Mouse (Mus musculus) stomach, embryonic 16.5 days (tissue): ENCODE data around the gene Prpsap1. TPM values are rescaled to one million over a fixed set of nuclear protein-coding genes. Genes with fewer than 3 reads are reported as not detected.

Source experiments
- ATAC-seq: fragments of 200-750 bp; cut with Nextera tagmentation; 2 replicates; pipeline ENCODE4 v1.8.0; 2017; ENCODE audit warnings: moderate number of reproducible peaks, moderate TSS enrichment; ENCODE audit not compliant: insufficient read depth, low FRiP score
- H3K27ac ChIP-seq: fragments of 300-500 bp; sonication (generic); 2 replicates; pipeline ENCODE4 v1.5.1; 2014; ENCODE audit warnings: low read length
- H3K27me3 ChIP-seq: fragments of 300-500 bp; sonication (generic); 2 replicates; pipeline ENCODE4 v1.6.1; 2014; ENCODE audit warnings: low read length, control low read depth, mixed read lengths; ENCODE audit not compliant: control insufficient read depth, insufficient read depth
- H3K36me3 ChIP-seq: fragments of 300-500 bp; sonication (generic); 2 replicates; pipeline ENCODE4 v1.6.1; 2014; ENCODE audit warnings: low read length; ENCODE audit not compliant: control insufficient read depth, insufficient read depth
- H3K4me1 ChIP-seq: fragments of 300-500 bp; sonication (generic); 2 replicates; pipeline ENCODE4 v1.6.1; 2014; ENCODE audit warnings: low read length, control low read depth, mixed read lengths; ENCODE audit not compliant: control insufficient read depth, insufficient read depth
- H3K4me2 ChIP-seq: fragments of 300-500 bp; sonication (generic); 2 replicates; pipeline ENCODE4 v1.6.1; 2014; ENCODE audit warnings: low read depth, low read length, mixed read lengths
- H3K4me3 ChIP-seq: fragments of 300-500 bp; sonication (generic); replicated peaks from 2 replicates; pipeline ENCODE4 v1.5.1; 2014; ENCODE audit warnings: mild to moderate bottlenecking, low read length
- H3K9ac ChIP-seq: fragments of 300-500 bp; sonication (generic); 2 replicates; pipeline ENCODE4 v1.6.1; 2014; ENCODE audit warnings: low read length
- H3K9me3 ChIP-seq: fragments of 300-500 bp; sonication (generic); replicated peaks from 2 replicates; pipeline ENCODE4 v1.6.1; 2016; ENCODE audit warnings: low read length, control low read depth; ENCODE audit not compliant: control insufficient read depth
- WGBS: fragments of 180-500 bp; shearing (Covaris S2); extraction: QIAGEN DNeasy Blood & Tissue Kit; methylation state at CpG from one replicate; pipeline ENCODE4 v1.1.7; 2014; 5-methylcytosine and 5-hydroxymethylcytosine counted together
- polyA plus RNA-seq: library from polyadenylated mRNA; unstranded; fragments of >200 nt; fragmentation: Nextera tagmentation; extraction: Ambion mirVana; gene quantifications from 2 replicates; pipeline ENCODE4 v1.2.1, GENCODE M21; 2015

Gene Prpsap1
- polyA plus RNA-seq, 1 experiment from 2014 or later, result 190 TPM

DNA sequence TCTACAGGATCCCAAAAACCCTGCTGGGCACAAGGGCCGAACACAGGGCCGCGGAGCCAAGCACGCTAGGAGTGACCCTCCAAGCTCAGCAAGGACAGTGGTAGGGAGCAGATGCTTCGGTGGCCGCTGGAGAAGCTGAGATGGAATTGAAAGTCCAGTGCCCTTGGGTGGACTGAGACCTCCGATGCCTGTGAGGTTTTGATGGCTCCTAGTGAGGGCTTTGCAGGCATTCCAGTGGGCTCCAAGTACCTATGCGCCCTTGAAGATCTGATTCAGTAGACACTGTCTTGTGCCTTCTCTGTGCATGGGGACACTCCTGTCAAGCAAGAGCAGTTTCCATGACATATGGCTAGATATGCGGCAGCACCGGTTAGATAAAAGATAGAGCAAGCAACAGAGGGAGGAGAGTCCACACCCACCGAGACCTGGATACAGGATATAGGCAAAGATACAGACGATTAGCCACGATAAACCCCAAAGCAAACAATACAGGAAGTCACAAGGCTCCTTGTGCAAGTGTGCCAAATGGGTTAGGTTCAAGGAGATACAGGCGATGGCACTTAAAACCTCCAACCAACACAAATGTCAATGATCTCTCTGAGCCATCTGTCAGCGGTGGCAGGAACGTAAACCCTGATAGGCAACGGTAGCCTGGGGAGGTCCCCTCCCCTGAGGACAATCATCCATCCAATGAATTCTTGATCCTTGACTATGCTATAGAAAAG is 12.3 kb upstream of the Prpsap1 start:
- no peak overlapping the region for H3K27ac ChIP-seq
- no peak overlapping the region for H3K4me2 ChIP-seq
- H3K9me3 ChIP-seq, result no peaks in the 10 kb centered on the region
- no peak overlapping the region for H3K9ac ChIP-seq
- no peaks in the 10 kb centered on the region for H3K4me1 ChIP-seq
- ATAC-seq, result no peak
- H3K4me3 ChIP-seq, result no peak overlapping the region
- no peaks in the 10 kb centered on the region for H3K27me3 ChIP-seq
- H3K36me3 ChIP-seq, result no peaks in the 10 kb centered on the region
- 74% methylated on average over 17 of the region's 17 CpGs for WGBS

DNA sequence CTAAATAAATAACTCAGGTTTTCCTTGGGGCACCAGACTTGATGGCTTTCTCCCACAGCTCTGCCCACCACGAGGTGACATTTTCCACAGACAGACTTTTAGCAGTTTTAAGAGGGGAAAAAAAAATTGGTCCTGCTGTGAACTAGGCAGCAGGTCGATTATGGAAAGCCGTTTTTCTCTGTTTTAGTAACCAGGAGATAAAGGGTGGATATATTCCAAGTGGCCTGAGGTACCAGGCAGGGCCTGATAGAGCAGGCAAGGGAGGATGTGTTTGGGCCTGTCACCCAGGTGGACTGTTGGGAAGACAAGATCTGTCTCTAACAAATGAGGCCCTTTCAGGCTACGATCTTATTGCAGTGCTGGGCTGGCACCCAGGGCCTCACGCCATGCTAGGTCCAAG is 11.6 kb upstream of the Prpsap1 start:
- Histone ChIP-seq H3K4me2 (no peak overlapping the region), H3K9me3 (no peaks in the 10 kb centered on the region), H3K9ac (no peak overlapping the region), H3K36me3 (no peaks in the 10 kb centered on the region), H3K27ac (no peak overlapping the region), H3K4me3 (no peak overlapping the region), H3K4me1 (no peaks in the 10 kb centered on the region), H3K27me3 (no peaks in the 10 kb centered on the region)
- 65% methylated on average over 5 of the region's 5 CpGs for WGBS
- no peak for ATAC-seq

DNA sequence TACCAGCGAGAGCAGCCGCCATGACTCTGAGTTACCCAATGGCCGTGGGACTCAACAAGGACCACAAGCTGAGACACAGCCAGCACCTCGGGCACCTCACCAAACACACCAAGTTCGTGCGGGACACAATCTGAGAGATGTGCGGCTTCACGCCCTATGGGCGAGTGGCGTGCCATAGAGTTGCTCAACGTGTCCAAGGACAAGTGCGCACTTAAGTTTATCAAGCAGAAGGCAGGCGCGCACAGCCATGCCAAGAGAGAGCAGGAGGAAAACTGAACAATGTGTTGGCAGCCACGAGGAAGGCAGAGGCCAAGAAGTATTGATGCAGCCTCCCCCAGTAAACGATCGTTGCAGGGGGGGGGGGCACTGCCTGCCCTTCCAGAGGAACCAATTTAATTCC is 10.5 kb upstream of the Prpsap1 start:
- Histone ChIP-seq H3K9ac (no peak overlapping the region), H3K4me3 (no peak overlapping the region), H3K36me3 (no peaks in the 10 kb centered on the region), H3K4me1 (no peaks in the 10 kb centered on the region), H3K27ac (no peak overlapping the region), H3K4me2 (no peak overlapping the region), H3K9me3 (no peaks in the 10 kb centered on the region), H3K27me3 (no peaks in the 10 kb centered on the region)
- 91% methylated on average over 17 of the region's 17 CpGs for WGBS
- no peak for ATAC-seq

DNA sequence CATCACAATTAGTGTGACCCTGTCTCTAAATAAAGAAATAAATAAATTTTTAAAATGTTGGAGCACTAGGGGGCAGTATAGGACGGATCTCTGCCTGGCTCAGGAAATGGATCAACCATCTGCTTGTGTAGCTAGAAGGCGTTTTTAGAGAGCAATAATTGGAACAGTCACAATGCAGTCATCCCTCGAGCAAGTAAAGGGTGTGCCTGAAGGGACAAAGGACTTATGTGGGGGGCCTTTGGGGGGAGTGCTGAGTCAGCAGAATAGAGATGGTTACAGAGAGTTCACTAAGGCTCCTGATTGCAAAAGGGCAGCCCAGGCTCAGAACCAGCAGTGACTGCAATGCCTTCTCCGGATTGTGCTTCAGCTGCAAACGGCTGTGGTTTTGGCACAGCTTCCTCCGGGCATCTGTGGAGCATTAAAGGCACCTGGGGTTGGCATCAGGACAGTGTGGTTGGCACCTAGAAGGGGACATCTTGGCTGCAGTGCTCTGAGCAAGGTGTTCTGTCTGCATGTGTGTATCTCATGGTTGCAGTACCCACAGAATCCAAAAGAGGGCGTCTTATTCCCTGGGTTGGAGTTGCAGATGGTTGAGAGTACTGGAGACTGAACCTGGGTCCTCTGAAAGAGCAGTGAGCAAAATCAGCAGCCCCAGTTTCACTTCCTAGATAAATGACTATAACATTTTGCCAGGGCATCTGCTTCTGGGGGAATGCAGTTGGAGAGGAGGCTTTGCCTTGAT is 7.2 kb upstream of the Prpsap1 start:
- H3K9me3 ChIP-seq, result no peaks in the 10 kb centered on the region
- H3K4me3 ChIP-seq, result no peak overlapping the region
- no peaks in the 10 kb centered on the region for H3K36me3 ChIP-seq
- H3K4me2 ChIP-seq, result no peak overlapping the region
- WGBS, result 27% methylated on average over 7 of the region's 7 CpGs
- H3K27me3 ChIP-seq, result no peaks in the 10 kb centered on the region
- no peak overlapping the region for H3K27ac ChIP-seq
- no peak overlapping the region for H3K9ac ChIP-seq
- H3K4me1 ChIP-seq, result no peaks in the 10 kb centered on the region
- ATAC-seq, result peak; percentile 26; the same call in 1 of the 2 replicates

DNA sequence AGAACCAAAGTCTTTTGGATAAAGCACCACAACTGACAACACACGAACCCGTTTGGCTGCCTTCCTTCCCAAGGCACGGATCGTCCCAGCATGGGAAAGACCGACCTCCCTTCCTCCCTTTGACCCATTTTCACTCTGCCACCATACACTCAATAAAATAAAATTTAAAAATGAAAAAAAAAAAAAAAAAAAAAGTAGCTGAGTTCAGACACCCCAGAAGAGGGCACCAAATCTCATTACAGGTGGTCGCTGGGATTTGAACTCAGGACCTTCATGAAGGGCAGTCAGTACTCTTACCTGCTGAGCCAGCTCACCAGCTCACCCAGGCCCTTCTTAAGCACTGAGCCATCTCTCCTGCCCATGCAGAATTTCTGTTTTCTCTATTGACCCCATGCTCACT is 5.0 kb upstream of the Prpsap1 start:
- Histone ChIP-seq H3K4me1 (peaks cover 9% of the 10 kb centered on the region), H3K27me3 (no peaks in the 10 kb centered on the region), H3K36me3 (no peaks in the 10 kb centered on the region), H3K4me2 (peak overlapping the region; percentile 58; the same call in 1 of the 2 replicates), H3K4me3 (no peak overlapping the region; the same call in 1 of the 2 replicates), H3K9me3 (no peaks in the 10 kb centered on the region), H3K9ac (no peak overlapping the region), H3K27ac (no peak overlapping the region)
- 40% methylated on average over 6 of the region's 6 CpGs for WGBS
- no peak for ATAC-seq

DNA sequence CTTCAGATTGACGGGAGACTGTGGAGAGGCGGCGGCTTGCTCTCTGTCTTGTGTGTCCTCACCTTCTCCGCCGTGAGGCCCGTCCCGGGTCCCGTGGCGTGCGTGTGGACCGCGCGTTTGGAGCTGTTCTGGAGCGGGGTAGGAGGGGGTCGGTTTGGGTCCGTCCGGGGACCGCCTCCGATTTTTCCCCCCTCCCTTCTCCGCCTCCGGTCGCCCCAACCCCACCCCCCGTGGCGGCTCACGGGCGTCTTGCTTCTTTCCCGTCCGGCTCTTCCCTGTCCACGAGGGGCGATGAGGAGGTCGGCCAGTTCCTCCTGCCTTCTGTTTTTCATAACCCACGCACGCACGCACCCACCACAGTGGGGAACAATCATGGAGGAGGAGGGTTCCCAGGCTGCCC is 4.6 kb upstream of the Prpsap1 start:
- H3K4me2 ChIP-seq, result peak overlapping the region; percentile 58
- H3K36me3 ChIP-seq, result no peaks in the 10 kb centered on the region
- H3K4me1 ChIP-seq, result peaks cover 11% of the 10 kb centered on the region
- 26% methylated on average over 34 of the region's 34 CpGs for WGBS
- peak overlapping the region; percentile 36 for H3K4me3 ChIP-seq
- peak overlapping the region; percentile 66 for H3K9ac ChIP-seq
- H3K27ac ChIP-seq, result no peak overlapping the region
- H3K27me3 ChIP-seq, result no peaks in the 10 kb centered on the region
- no peak for ATAC-seq
- H3K9me3 ChIP-seq, result no peaks in the 10 kb centered on the region

DNA sequence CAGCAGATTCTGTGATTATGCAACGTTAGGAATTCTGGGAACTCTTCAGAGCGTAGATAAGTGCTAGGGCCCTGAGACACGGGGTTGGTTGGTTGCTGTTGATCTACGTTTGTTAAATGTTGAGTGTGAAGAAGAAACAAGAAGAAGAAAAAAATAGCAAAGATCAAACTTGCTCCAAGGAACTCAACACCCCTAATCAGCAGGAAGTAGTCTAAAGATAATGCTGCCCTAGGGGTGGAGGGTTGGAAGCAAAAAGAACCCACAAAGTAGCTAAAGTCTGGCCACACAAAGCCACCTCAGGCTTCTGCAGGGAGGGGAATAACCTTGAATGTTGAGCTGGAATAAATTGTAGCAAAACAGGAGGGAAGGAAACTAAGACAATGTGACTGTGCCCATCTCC is 3.3 kb upstream of the Prpsap1 start:
- Histone ChIP-seq H3K4me1 (peaks cover 11% of the 10 kb centered on the region), H3K27me3 (no peaks in the 10 kb centered on the region), H3K36me3 (no peaks in the 10 kb centered on the region), H3K9me3 (no peaks in the 10 kb centered on the region), H3K4me2 (no peak overlapping the region), H3K9ac (no peak overlapping the region), H3K4me3 (no peak overlapping the region), H3K27ac (no peak overlapping the region)
- WGBS, result 72% methylated on average over 4 of the region's 4 CpGs
- no peak for ATAC-seq

DNA sequence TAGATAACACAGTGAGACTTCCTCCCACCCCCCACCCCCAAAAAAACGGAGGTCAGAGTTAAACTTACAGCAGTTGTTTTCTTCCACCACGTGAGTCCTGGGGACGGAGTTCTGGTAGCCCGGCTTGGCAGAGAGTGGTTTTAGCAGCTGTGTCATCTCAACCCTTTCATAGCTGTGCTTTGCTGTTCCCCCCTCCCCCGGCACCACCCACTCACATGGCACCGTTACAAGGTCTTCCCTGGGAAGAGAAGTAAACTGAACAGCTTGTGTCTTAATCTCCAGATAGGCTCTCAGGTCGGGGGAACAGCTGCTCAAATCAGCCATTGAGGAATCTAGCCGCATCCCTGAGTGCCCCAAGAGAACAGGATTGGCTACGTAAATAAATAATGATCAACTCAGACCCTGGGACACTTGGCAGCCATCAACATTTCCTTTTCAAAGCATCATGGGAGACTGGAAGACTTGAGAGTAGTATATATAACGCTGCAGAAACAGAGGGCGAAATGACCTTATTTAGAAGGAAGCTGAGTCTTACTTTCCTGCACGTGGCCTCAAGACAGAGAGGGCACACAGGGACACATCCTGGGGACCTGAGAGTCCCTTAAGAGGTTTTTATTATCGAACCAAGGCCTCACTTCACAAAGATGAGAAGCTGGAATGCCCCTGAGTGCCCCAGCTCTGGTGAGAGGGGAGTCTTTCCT is 622 bp upstream of the Prpsap1 start:
- Histone ChIP-seq H3K9me3 (no peaks in the 10 kb centered on the region), H3K27me3 (no peaks in the 10 kb centered on the region), H3K4me2 (peak overlapping the region; percentile 1; the same call in 1 of the 2 replicates), H3K27ac (peak overlapping the region; percentile 97), H3K9ac (peak overlapping the region; percentile 41), H3K4me1 (peaks cover 20% of the 10 kb centered on the region), H3K36me3 (no peaks in the 10 kb centered on the region), H3K4me3 (peak overlapping the region; percentile 17; the same call in 1 of the 2 replicates)
- ATAC-seq, result peak; percentile 67
- 30% methylated on average over 13 of the region's 13 CpGs for WGBS

DNA sequence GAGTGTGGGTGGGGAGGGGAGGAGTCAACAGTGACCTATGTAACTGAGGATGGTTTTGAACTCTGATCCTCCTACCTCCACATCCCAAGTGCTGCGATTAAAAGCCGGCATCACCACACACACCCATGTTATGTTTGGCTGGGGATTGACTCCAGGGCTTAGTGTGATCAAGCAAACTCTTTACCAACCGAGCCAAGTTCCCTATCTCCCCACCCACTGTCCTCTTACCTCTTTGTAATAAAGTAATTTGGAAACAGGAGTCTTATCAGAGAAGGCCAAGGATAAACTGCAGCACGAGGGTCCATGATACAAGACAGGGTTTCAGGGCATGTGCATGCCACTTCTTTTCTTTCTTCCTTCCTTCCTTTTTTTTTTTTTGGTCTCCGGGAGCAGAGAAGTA is 811 bp downstream of the Prpsap1 start:
- H3K27ac ChIP-seq, result no peak overlapping the region
- H3K36me3 ChIP-seq, result no peaks in the 10 kb centered on the region
- H3K27me3 ChIP-seq, result no peaks in the 10 kb centered on the region
- 0 out of 2 replicates have a peak overlapping the region, but pooled peaks have one; percentile 7 for H3K4me2 ChIP-seq
- no peak overlapping the region for H3K4me3 ChIP-seq
- H3K9me3 ChIP-seq, result no peaks in the 10 kb centered on the region
- no peak overlapping the region for H3K9ac ChIP-seq
- peaks cover 27% of the 10 kb centered on the region for H3K4me1 ChIP-seq
- WGBS, result 66% methylated on average over 5 of the region's 5 CpGs
- ATAC-seq, result no peak
